Mouse (Mus musculus) G1E (cell line): ENCODE data around the gene Borcs8.

Source experiments
- CTCF ChIP-seq: IDR thresholded peaks from 2 replicates; pipeline ENCODE4 v1.5.1; 2012; ENCODE audit warnings: low read depth, low read length, inconsistent platforms, mixed read lengths
- GATA1 ChIP-seq: IDR thresholded peaks from 2 replicates; pipeline ENCODE4 v1.6.1; 2012; ENCODE audit warnings: borderline replicate concordance, low read length, inconsistent platforms, mixed read lengths
- TAL1 ChIP-seq: conservative IDR thresholded peaks from 2 replicates; pipeline ENCODE4 v1.6.1; 2012; ENCODE audit warnings: low read depth, low read length, inconsistent platforms, mixed read lengths

DNA sequence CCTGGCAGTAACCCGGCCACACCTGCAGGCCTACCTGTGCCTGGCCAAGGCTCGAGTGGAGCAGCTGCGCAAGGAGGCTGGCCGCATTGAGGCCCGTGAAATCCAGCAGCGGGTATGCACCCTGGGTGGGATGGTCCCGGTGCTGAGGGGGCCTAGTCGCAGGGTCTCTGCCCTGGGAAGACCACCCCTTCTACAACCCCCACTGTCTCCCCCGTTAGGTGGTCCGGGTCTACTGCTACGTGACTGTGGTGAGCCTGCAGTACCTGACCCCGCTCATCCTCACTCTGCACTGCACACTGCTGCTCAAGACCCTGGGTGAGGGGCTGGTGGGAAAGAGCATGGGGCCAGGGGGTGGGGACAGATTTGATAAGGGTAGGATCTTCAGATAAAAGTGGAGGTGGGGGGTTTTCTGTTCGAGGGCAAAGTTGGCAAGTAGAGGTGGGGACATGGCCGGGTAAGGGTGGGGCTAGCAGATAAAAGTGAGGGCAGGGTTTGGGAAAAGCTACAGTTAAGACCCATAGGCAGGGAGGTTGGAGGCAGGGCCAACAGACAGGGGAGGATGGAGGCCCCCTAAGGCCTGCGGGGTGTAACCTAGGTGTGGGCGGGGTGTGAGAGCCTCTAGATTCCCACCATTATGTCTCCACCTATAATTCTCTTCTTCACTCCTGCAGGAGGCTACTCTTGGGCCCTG, 42.1 kb downstream of the Borcs8 start:
- TF ChIP-seq CTCF (no peak), GATA1 (no peak), TAL1 (no peak)
